Mouse (Mus musculus) stomach, embryonic 15.5 days (tissue): ENCODE measurements around the gene Cox15. TPM values are rescaled to one million over a fixed set of nuclear protein-coding genes. Genes with fewer than 3 reads are reported as not detected.

Source experiments
- ATAC-seq: fragments of 200-750 bp; cut with Nextera tagmentation; 2 replicates; pipeline ENCODE4 v1.8.0; 2017; ENCODE audit warnings: low read depth, moderate number of reproducible peaks, moderate TSS enrichment; ENCODE audit not compliant: insufficient read depth, low FRiP score
- H3K27ac ChIP-seq: fragments of 300-500 bp; sonication (generic); 2 replicates; pipeline ENCODE4 v1.5.1; 2015; ENCODE audit warnings: mild to moderate bottlenecking, inconsistent platforms
- H3K27me3 ChIP-seq: fragments of 300-500 bp; sonication (generic); replicated peaks from 2 replicates; pipeline ENCODE4 v1.6.1; 2015; ENCODE audit warnings: inconsistent platforms
- H3K36me3 ChIP-seq: fragments of 300-500 bp; sonication (generic); 2 replicates; pipeline ENCODE4 v1.6.1; 2015; ENCODE audit warnings: inconsistent platforms
- H3K4me1 ChIP-seq: fragments of 300-500 bp; sonication (generic); 2 replicates; pipeline ENCODE4 v1.6.1; 2015; ENCODE audit warnings: inconsistent platforms
- H3K4me2 ChIP-seq: fragments of 300-500 bp; sonication (generic); 2 replicates; pipeline ENCODE4 v1.6.1; 2015; ENCODE audit warnings: mild to moderate bottlenecking, inconsistent platforms
- H3K4me3 ChIP-seq: fragments of 300-500 bp; sonication (generic); replicated peaks from 2 replicates; pipeline ENCODE4 v1.5.1; 2015; ENCODE audit warnings: inconsistent platforms
- H3K9ac ChIP-seq: fragments of 300-500 bp; sonication (generic); 2 replicates; pipeline ENCODE4 v1.6.1; 2015; ENCODE audit warnings: inconsistent platforms
- H3K9me3 ChIP-seq: fragments of 300-500 bp; sonication (generic); 2 replicates; pipeline ENCODE4 v1.6.1; 2016; ENCODE audit warnings: inconsistent platforms
- WGBS: fragments of 180-500 bp; shearing (Covaris S2); methylation state at CpG from one replicate; pipeline ENCODE4 v1.1.7; 2015; 5-methylcytosine and 5-hydroxymethylcytosine counted together
- polyA plus RNA-seq: library from polyadenylated mRNA; unstranded; fragments of >200 nt; fragmentation: Nextera tagmentation; extraction: Ambion mirVana; gene quantifications from 2 replicates; pipeline ENCODE4 v1.2.1, GENCODE M21; 2015

Gene Cox15
- polyA plus RNA-seq, 1 experiment from 2014 or later, result 10.1 TPM

- no peaks in the 10 kb centered on the region for H3K4me1 ChIP-seq
- H3K9ac ChIP-seq, result no peak overlapping the region
- no peaks in the 10 kb centered on the region for H3K9me3 ChIP-seq
- no peak overlapping the region for H3K27ac ChIP-seq
- no peaks in the 10 kb centered on the region for H3K27me3 ChIP-seq
- H3K36me3 ChIP-seq, result no peaks in the 10 kb centered on the region
- no peak overlapping the region for H3K4me3 ChIP-seq
- WGBS, result 68% methylated on average over 4 of the region's 4 CpGs
- H3K4me2 ChIP-seq, result no peak overlapping the region
- ATAC-seq, result no peak
These were observed 23.8 kb upstream of the Cox15 start for GRCm38 (mm10) chr19:43776561-43776960.

GRCm38 (mm10) chr19:43775433-43775832 lies 22.6 kb upstream of the Cox15 start:
- H3K9ac ChIP-seq, result no peak overlapping the region
- no peaks in the 10 kb centered on the region for H3K36me3 ChIP-seq
- H3K4me3 ChIP-seq, result no peak overlapping the region
- no peaks in the 10 kb centered on the region for H3K4me1 ChIP-seq
- H3K27ac ChIP-seq, result no peak overlapping the region
- no peak overlapping the region for H3K4me2 ChIP-seq
- ATAC-seq, result no peak
- 56% methylated on average over 10 of the region's 10 CpGs for WGBS
- H3K9me3 ChIP-seq, result no peaks in the 10 kb centered on the region
- no peaks in the 10 kb centered on the region for H3K27me3 ChIP-seq

DNA sequence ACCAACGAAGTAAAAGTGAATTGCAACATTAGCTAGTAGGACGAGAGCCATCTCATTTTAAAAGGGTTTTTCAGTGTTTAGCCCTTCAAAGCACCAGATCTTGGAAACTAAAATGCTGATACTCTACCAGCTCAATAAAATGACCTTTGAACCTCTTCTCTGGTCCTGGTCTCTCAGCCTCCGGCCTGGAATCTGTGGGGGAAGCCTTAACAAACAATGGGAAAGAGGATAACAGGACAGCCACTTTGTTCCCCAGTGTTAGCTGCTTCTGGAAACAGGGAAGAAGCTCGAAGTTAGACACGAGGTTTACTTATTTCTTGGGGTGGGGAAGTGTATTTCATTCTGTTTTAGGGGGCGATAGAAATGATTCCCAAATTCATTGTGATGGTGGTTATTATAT lies 19.5 kb upstream of the Cox15 start:
- H3K9me3 ChIP-seq, result no peaks in the 10 kb centered on the region
- no peak overlapping the region for H3K4me3 ChIP-seq
- no peaks in the 10 kb centered on the region for H3K27me3 ChIP-seq
- 72% methylated on average over 6 of the region's 6 CpGs for WGBS
- no peak overlapping the region for H3K27ac ChIP-seq
- no peaks in the 10 kb centered on the region for H3K4me1 ChIP-seq
- ATAC-seq, result no peak
- H3K9ac ChIP-seq, result no peak overlapping the region
- no peaks in the 10 kb centered on the region for H3K36me3 ChIP-seq
- H3K4me2 ChIP-seq, result no peak overlapping the region

DNA sequence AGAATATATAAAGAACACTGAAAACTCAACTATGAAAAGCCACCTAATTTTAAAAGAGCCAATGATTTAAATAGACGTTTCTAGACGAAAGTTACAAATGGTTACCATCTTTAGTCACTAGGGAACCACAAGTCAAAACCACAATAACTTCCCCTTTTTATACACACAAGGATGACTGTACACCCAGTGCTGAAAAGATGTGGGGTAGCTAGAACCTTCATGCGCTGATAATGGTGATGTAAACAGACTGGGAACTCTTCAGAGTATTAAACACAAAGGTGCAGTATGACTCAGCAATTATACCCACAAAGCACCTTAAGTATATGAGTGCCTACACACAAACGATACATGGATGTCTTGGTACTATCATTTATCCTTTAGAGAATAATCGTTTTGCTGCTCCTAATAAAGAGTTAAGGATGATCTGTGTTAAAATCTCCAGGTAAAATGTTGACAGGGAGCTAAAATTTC lies 18.7 kb upstream of the Cox15 start:
- WGBS, result 71% methylated on average over 5 of the region's 5 CpGs
- no peak for ATAC-seq
- no peak overlapping the region for H3K4me2 ChIP-seq
- H3K9ac ChIP-seq, result no peak overlapping the region
- H3K27me3 ChIP-seq, result no peaks in the 10 kb centered on the region
- H3K27ac ChIP-seq, result no peak overlapping the region
- no peak overlapping the region for H3K4me3 ChIP-seq
- no peaks in the 10 kb centered on the region for H3K9me3 ChIP-seq
- H3K4me1 ChIP-seq, result no peaks in the 10 kb centered on the region
- no peaks in the 10 kb centered on the region for H3K36me3 ChIP-seq

GRCm38 (mm10) chr19:43770584-43770983 lies 17.8 kb upstream of the Cox15 start:
- no peaks in the 10 kb centered on the region for H3K4me1 ChIP-seq
- H3K4me2 ChIP-seq, result no peak overlapping the region
- H3K9ac ChIP-seq, result no peak overlapping the region
- no peak overlapping the region for H3K27ac ChIP-seq
- WGBS, result 70% methylated on average over 4 of the region's 4 CpGs
- no peaks in the 10 kb centered on the region for H3K9me3 ChIP-seq
- no peak for ATAC-seq
- H3K36me3 ChIP-seq, result no peaks in the 10 kb centered on the region
- H3K27me3 ChIP-seq, result no peaks in the 10 kb centered on the region
- H3K4me3 ChIP-seq, result no peak overlapping the region

GRCm38 (mm10) chr19:43769366-43769960 lies 16.7 kb upstream of the Cox15 start:
- Histone ChIP-seq H3K27ac (no peak overlapping the region), H3K9ac (no peak overlapping the region), H3K36me3 (no peaks in the 10 kb centered on the region), H3K4me1 (no peaks in the 10 kb centered on the region), H3K4me3 (no peak overlapping the region), H3K4me2 (no peak overlapping the region), H3K9me3 (no peaks in the 10 kb centered on the region), H3K27me3 (no peaks in the 10 kb centered on the region)
- 75% methylated on average over 5 of the region's 5 CpGs for WGBS
- no peak for ATAC-seq

DNA sequence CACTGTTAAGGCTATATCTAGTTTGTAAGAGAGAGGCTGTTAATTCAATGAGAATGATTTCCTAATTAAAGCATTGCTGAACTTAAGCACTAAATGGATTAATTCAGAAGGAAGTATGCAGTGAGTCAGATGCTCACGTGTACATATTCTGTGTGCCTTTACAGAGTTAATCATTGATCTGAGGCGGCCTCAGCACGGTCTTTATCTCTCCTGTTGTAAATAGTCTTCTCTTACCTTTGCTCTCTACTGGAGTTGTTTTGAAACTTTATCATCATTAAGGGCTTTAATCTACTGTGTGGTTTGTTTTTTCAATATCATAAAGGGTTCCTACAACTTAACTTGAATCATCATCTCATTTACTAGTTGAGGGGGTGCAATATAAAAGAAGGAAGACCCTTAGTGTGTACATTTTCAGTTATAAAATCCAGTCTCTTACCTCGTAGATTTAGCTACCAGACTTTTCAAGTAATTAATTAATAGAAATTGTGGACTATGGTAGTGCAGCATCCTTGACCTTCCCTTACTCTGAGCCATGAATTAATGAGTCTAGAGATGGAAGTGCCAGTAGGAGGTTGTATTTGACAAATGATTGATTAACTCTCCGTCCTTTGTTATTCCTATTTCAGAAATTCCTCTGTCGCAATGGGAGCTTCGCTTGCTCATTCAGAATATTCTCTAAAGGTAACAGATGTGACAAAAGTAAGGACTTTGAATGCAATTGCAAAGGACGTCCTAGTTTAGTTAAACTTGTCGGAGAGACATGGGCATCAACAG lies 14.9 kb upstream of the Cox15 start:
- Histone ChIP-seq H3K9me3 (no peaks in the 10 kb centered on the region), H3K27ac (no peak overlapping the region; the same call in 1 of the 2 replicates), H3K9ac (no peak overlapping the region), H3K4me3 (no peak overlapping the region), H3K4me2 (no peak overlapping the region), H3K4me1 (no peaks in the 10 kb centered on the region), H3K36me3 (no peaks in the 10 kb centered on the region), H3K27me3 (no peaks in the 10 kb centered on the region)
- ATAC-seq, result peak; percentile 63
- WGBS, result 43% methylated on average over 9 of the region's 9 CpGs

- Histone ChIP-seq H3K27me3 (no peaks in the 10 kb centered on the region), H3K36me3 (no peaks in the 10 kb centered on the region), H3K27ac (no peak overlapping the region), H3K4me1 (no peaks in the 10 kb centered on the region), H3K9me3 (no peaks in the 10 kb centered on the region), H3K9ac (no peak overlapping the region), H3K4me2 (no peak overlapping the region), H3K4me3 (no peak overlapping the region)
- ATAC-seq, result no peak
- 79% methylated on average over 5 of the region's 5 CpGs for whole genome bisulfite sequencing
These were observed 13.7 kb upstream of the Cox15 start for GRCm38 (mm10) chr19:43766451-43766850.

DNA sequence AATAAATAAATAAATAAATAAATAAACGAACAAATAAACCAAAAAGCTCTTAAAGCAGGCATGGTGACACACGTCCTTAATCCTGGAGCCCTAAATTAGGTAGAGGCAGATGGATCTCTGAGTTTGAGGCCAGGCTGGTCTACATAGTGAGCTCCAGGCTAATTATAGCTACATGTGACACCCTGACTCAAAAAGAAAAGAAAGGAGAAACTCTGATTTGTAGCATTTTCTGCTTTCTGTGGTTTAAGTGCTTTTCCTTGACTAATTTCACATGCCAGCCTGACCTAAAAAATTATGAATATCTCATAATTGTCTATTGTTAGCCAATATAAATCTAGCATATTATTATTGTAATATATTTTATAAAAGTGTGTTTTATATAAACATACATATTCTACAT lies 9.6 kb upstream of the Cox15 start:
- 73% methylated on average over 2 of the region's 2 CpGs for WGBS
- Histone ChIP-seq H3K9me3 (no peaks in the 10 kb centered on the region), H3K4me3 (no peak overlapping the region), H3K9ac (no peak overlapping the region), H3K36me3 (no peaks in the 10 kb centered on the region), H3K4me2 (no peak overlapping the region), H3K27ac (no peak overlapping the region), H3K4me1 (no peaks in the 10 kb centered on the region), H3K27me3 (no peaks in the 10 kb centered on the region)
- ATAC-seq, result no peak

- no peak overlapping the region for H3K27ac ChIP-seq
- no peaks in the 10 kb centered on the region for H3K27me3 ChIP-seq
These were observed 8.9 kb upstream of the Cox15 start for GRCm38 (mm10) chr19:43761543-43762256.

GRCm38 (mm10) chr19:43760504-43760903 lies 7.7 kb upstream of the Cox15 start:
- Histone ChIP-seq H3K9me3 (no peaks in the 10 kb centered on the region), H3K9ac (no peak overlapping the region), H3K4me1 (no peaks in the 10 kb centered on the region), H3K4me2 (no peak overlapping the region), H3K27me3 (no peaks in the 10 kb centered on the region), H3K4me3 (no peak overlapping the region), H3K27ac (no peak overlapping the region), H3K36me3 (no peaks in the 10 kb centered on the region)
- 18% methylated on average over 6 of the region's 6 CpGs for WGBS
- no peak for ATAC-seq

More at GRCm38 (mm10) chr19:43761543-43762256, 8.9 kb upstream of the Cox15 start:
- H3K9me3 ChIP-seq, result no peaks in the 10 kb centered on the region
- no peak overlapping the region for H3K4me3 ChIP-seq
- H3K4me1 ChIP-seq, result no peaks in the 10 kb centered on the region
- H3K9ac ChIP-seq, result no peak overlapping the region
- no peak for ATAC-seq
- no peak overlapping the region for H3K4me2 ChIP-seq
- H3K36me3 ChIP-seq, result no peaks in the 10 kb centered on the region

GRCm38 (mm10) chr19:43754872-43755271 lies 2.1 kb upstream of the Cox15 start:
- no peaks in the 10 kb centered on the region for H3K9me3 ChIP-seq
- H3K27me3 ChIP-seq, result no peaks in the 10 kb centered on the region
- H3K4me1 ChIP-seq, result no peaks in the 10 kb centered on the region; the same call in 1 of the 2 replicates
- H3K36me3 ChIP-seq, result no peaks in the 10 kb centered on the region
- H3K4me2 ChIP-seq, result no peak overlapping the region
- H3K9ac ChIP-seq, result no peak overlapping the region
- ATAC-seq, result no peak
- 78% methylated on average over 2 of the region's 2 CpGs for WGBS
- no peak overlapping the region for H3K27ac ChIP-seq
- no peak overlapping the region for H3K4me3 ChIP-seq
